In the genomic region with DNA sequence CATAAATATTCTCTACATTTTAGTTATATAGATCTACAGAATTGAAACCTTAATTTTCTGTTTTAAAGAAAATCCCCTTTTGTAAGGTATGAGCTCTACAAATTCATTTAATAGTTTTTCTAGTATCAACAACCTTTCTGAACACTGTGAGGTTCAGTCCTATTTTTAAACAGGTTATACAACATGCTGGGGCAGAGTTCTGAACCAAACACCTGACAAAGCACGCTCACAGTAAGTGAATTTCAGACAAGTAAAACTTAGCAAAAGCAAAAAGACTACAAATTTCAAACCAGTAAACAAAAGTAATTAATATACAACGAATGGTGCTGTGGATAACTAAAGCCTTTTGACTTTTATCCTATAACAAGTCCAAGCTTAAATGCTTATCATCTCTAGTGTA, we compare ENCODE assay signal across 27 mouse cellular contexts. TPM values are rescaled to one million over a fixed set of nuclear protein-coding genes. Genes with fewer than 3 reads are reported as not detected.
A peak's percentile ranks its signal among the peaks of the same experiment; 100 is the strongest.
DNase-seq lines count a peak whose midpoint lies in the region; ATAC-seq and TF ChIP-seq lines count a peak whose summit lies in the region.
"Had no signal": no experiment of that assay in that cellular context is flagged by ENCODE, and none has a peak within 500 bp of the region (broad histone marks: within the 10 kb centered on the region; RNA-seq: fewer than 3 reads in every experiment).

No protein-coding gene starts in this region.

- no peak for DNase-seq in gastrocnemius, adult 2 months
- no peak for DNase-seq in gastrocnemius, postnatal 14 days
- peak; percentile 6 to 22 for DNase-seq in kidney, adult 8-10 months
- DNase-seq in liver, adult 2 months (ENCODE audit: extremely low read depth, low read depth, low spot score) = peak; percentile 63
- DNase-seq in liver, embryonic 11.5 days (ENCODE audit: low spot score) = no peak
- DNase-seq: adrenal gland, adult 8-10 months; adrenal gland, postnatal 25 days; cerebellum, adult 11-12 months; cerebellum, adult 8-10 months; cerebellum, postnatal 10 days; cerebellum, postnatal 36 days; embryo, embryonic 11 days; gastrocnemius, postnatal 10 days; heart, adult 11 months; heart, postnatal 10 days; heart, postnatal 4 days had no signal

- peak overlapping the region; percentile 75 for H3K27ac ChIP-seq in gastrocnemius, adult 2 months
- no peak overlapping the region for H3K27ac ChIP-seq in kidney, embryonic 14.5 days (ENCODE audit: low read depth, low read length)
- H3K27ac ChIP-seq in liver, adult 2 months (replicated peaks; ENCODE audit: insufficient read depth, low read depth, low read length) = no peak overlapping the region
- H3K27ac ChIP-seq in liver, embryonic 11.5 days (ENCODE audit: low read depth, low read length) = no peak overlapping the region
- H3K27ac ChIP-seq: embryonic facial prominence, embryonic 10.5 days; embryonic facial prominence, embryonic 13.5 days; forebrain, embryonic 12.5 days; forebrain, embryonic 15.5 days; heart, embryonic 15.5 days; hindbrain, embryonic 14.5 days; hindbrain, postnatal 0 days had no signal

- 93% methylated on average over 2 of the region's 2 CpGs for WGBS in kidney, embryonic 14.5 days
- WGBS in liver, adult 2 months = 36% methylated on average over 2 of the region's 2 CpGs
- 80% methylated on average over 2 of the region's 2 CpGs for WGBS in liver, embryonic 11.5 days

- intact Hi-C loops in gastrocnemius, adult 2 months (cut with DNase I) = no loop called here
- intact Hi-C loops in gastrocnemius, postnatal 14 days (cut with DNase I; ENCODE audit: low total_unique reads) = no loop called here

- no peak for ATAC-seq in kidney, embryonic 14.5 days (ENCODE audit: low FRiP score, low TSS enrichment)
- no peak for ATAC-seq in liver, embryonic 11.5 days (replicated peaks; ENCODE audit: low FRiP score)
- ATAC-seq: activated CD4-positive, CD25-positive, alpha-beta regulatory T cell, adult 4 months; forebrain, embryonic 15.5 days; hindbrain, postnatal 0 days had no signal

- H3K27me3 ChIP-seq in kidney, embryonic 14.5 days (ENCODE audit: control insufficient read depth, insufficient read depth, low read length) = no peaks in the 10 kb centered on the region
- H3K27me3 ChIP-seq in liver, adult 2 months (ENCODE audit: control insufficient read depth, insufficient read depth, low read length) = no peaks in the 10 kb centered on the region
- no peaks in the 10 kb centered on the region for H3K27me3 ChIP-seq in liver, embryonic 11.5 days (replicated peaks; ENCODE audit: control insufficient read depth, insufficient read depth, low read length)
- H3K27me3 ChIP-seq: embryonic facial prominence, embryonic 13.5 days; forebrain, embryonic 12.5 days; forebrain, embryonic 15.5 days; heart, embryonic 12.5 days; heart, embryonic 15.5 days had no signal

- TF ChIP-seq POLR2A in liver, adult 2 months (IDR thresholded peaks at IDR 0.05; ENCODE audit: extremely low read depth, insufficient read depth, low read length) = no peak

- no peak for TF ChIP-seq CTCF in gastrocnemius, adult 2 months (IDR thresholded peaks at IDR 0.05)
- TF ChIP-seq CTCF in liver, adult 2 months (IDR thresholded peaks at IDR 0.05; ENCODE audit: low read depth, low read length) = no peak

- no peak overlapping the region for H3K4me3 ChIP-seq in gastrocnemius, adult 2 months
- H3K4me3 ChIP-seq in kidney, embryonic 14.5 days (ENCODE audit: low read length) = no peak overlapping the region
- H3K4me3 ChIP-seq in liver, adult 2 months (ENCODE audit: insufficient read depth, low read depth, low read length) = no peak overlapping the region
- H3K4me3 ChIP-seq in liver, embryonic 11.5 days (ENCODE audit: low read depth, low read length) = no peak overlapping the region
- H3K4me3 ChIP-seq: embryonic facial prominence, embryonic 10.5 days; embryonic facial prominence, embryonic 13.5 days; erythroblast, embryonic 14.5 days; forebrain, embryonic 12.5 days; forebrain, embryonic 15.5 days; heart, embryonic 12.5 days; heart, embryonic 15.5 days had no signal

- H3K4me2 ChIP-seq in kidney, embryonic 14.5 days (replicated peaks; ENCODE audit: low read depth, low read length) = no peak overlapping the region
- H3K4me2 ChIP-seq in liver, embryonic 11.5 days = no peak overlapping the region
- H3K4me2 ChIP-seq: embryonic facial prominence, embryonic 13.5 days; forebrain, embryonic 12.5 days; forebrain, embryonic 15.5 days; heart, embryonic 12.5 days; heart, embryonic 15.5 days; hindbrain, embryonic 14.5 days had no signal

- no peaks in the 10 kb centered on the region for H3K9me3 ChIP-seq in kidney, embryonic 14.5 days (ENCODE audit: control insufficient read depth, low read length)
- H3K9me3 ChIP-seq in liver, embryonic 11.5 days (ENCODE audit: control insufficient read depth, low read length) = no peaks in the 10 kb centered on the region
- H3K9me3 ChIP-seq: embryonic facial prominence, embryonic 10.5 days; embryonic facial prominence, embryonic 13.5 days; forebrain, embryonic 12.5 days; forebrain, embryonic 15.5 days; heart, embryonic 15.5 days had no signal

- H3K36me3 ChIP-seq in kidney, embryonic 14.5 days (ENCODE audit: control insufficient read depth, insufficient read depth, low read length) = no peaks in the 10 kb centered on the region; the same call in 1 of the 2 replicates
- no peaks in the 10 kb centered on the region for H3K36me3 ChIP-seq in liver, adult 2 months (ENCODE audit: control insufficient read depth, insufficient read depth, low read length)
- H3K36me3 ChIP-seq in liver, embryonic 11.5 days (ENCODE audit: control insufficient read depth, insufficient read depth, low read length) = no peaks in the 10 kb centered on the region
- H3K36me3 ChIP-seq: embryonic facial prominence, embryonic 13.5 days; forebrain, embryonic 15.5 days; heart, embryonic 15.5 days had no signal

- H3K79me2 ChIP-seq in liver, adult 2 months (ENCODE audit: control insufficient read depth, insufficient read depth, low read length) = no peaks in the 10 kb centered on the region

- no peak overlapping the region for H3K9ac ChIP-seq in kidney, embryonic 14.5 days (ENCODE audit: low read depth, low read length)
- H3K9ac ChIP-seq in liver, adult 2 months (ENCODE audit: low read depth, low read length) = no peak overlapping the region
- no peak overlapping the region for H3K9ac ChIP-seq in liver, embryonic 11.5 days (ENCODE audit: low read depth, low read length)
- H3K9ac ChIP-seq: embryonic facial prominence, embryonic 13.5 days; forebrain, embryonic 12.5 days; forebrain, embryonic 15.5 days; heart, embryonic 12.5 days; heart, embryonic 15.5 days; hindbrain, embryonic 14.5 days had no signal

- no peaks in the 10 kb centered on the region for H3K4me1 ChIP-seq in kidney, embryonic 14.5 days (ENCODE audit: control insufficient read depth, insufficient read depth, low read length)
- no peaks in the 10 kb centered on the region; the same call in 1 of the 2 replicates for H3K4me1 ChIP-seq in liver, adult 2 months (ENCODE audit: control insufficient read depth, insufficient read depth, low read length)
- H3K4me1 ChIP-seq in liver, embryonic 11.5 days (replicated peaks; ENCODE audit: control insufficient read depth, insufficient read depth, low read length) = no peaks in the 10 kb centered on the region
- H3K4me1 ChIP-seq: embryonic facial prominence, embryonic 10.5 days; embryonic facial prominence, embryonic 13.5 days; forebrain, embryonic 12.5 days; forebrain, embryonic 15.5 days; heart, embryonic 12.5 days; heart, embryonic 15.5 days had no signal

RNA-seq across cellular contexts. Expression of gene Phtf2, which starts 23.5 kb away (rescaled TPM):
- total RNA-seq in gastrocnemius, adult 2 months (2021) = 100 to 1,000 TPM; 176 to 181 TPM
- total RNA-seq in gastrocnemius, postnatal 14 days (2021) = 100 to 1,000 TPM; 106 to 113 TPM
- polyA plus RNA-seq in kidney, embryonic 14.5 days (2014; fragmentation: Nextera tagmentation; extraction: Ambion mirVana) = 8.2 and 18.9 TPM in 2 replicates
- 6.1 and 6.2 TPM in 2 replicates for total RNA-seq in liver, adult 2 months (2014; rRNA removed)
- 0.80 and 1.2 TPM in 2 replicates for polyA plus RNA-seq in liver, adult 2 months (2012; rRNA removed)
- polyA plus RNA-seq in liver, embryonic 11.5 days (2014; fragmentation: Nextera tagmentation; extraction: Ambion mirVana) = 17.0 and 18.2 TPM in 2 replicates

RNA-seq across cellular contexts. Expression of gene Tmem60, which starts 23.6 kb away (rescaled TPM):
- total RNA-seq in gastrocnemius, adult 2 months (2021) = 10 to 100 TPM; 17.6 to 19.7 TPM
- total RNA-seq in gastrocnemius, postnatal 14 days (2021) = 10 to 100 TPM; 14.4 to 16.6 TPM
- 48.0 and 65.9 TPM in 2 replicates for polyA plus RNA-seq in kidney, embryonic 14.5 days (2014; fragmentation: Nextera tagmentation; extraction: Ambion mirVana)
- 11.7 and 13.2 TPM in 2 replicates for total RNA-seq in liver, adult 2 months (2014; rRNA removed)
- polyA plus RNA-seq in liver, adult 2 months (2012; rRNA removed) = 6.0 and 8.3 TPM in 2 replicates
- 48.0 and 55.4 TPM in 2 replicates for polyA plus RNA-seq in liver, embryonic 11.5 days (2014; fragmentation: Nextera tagmentation; extraction: Ambion mirVana)

Comparison
In these comparisons a context has a peak if more than half of its experiments do, and no peak if none do; other contexts are left out.
1. DNase-seq: peak in kidney, adult 8-10 months (2 of 2) and liver, adult 2 months (single experiment); none in gastrocnemius, adult 2 months (single experiment), gastrocnemius, postnatal 14 days (single experiment) and liver, embryonic 11.5 days (single experiment).
2. RNA of gene Phtf2, which starts 23.5 kb away (total RNA-seq): 176 to 181 TPM in gastrocnemius, adult 2 months and 106 to 113 TPM in gastrocnemius, postnatal 14 days; 6.1 to 6.2 TPM in liver, adult 2 months; every median in the first group is over 10 times any median in the second.